Mouse (Mus musculus): ENCODE measurements around the gene Gdf15. TPM values are rescaled to one million over a fixed set of nuclear protein-coding genes. Genes with fewer than 3 reads are reported as not detected.
A peak's percentile ranks its signal among the peaks of the same experiment; 100 is the strongest.

Gdf15 gene
- 0.95 and 1.4 TPM in 2 replicates for polyA plus RNA-seq (2015; fragmentation: Nextera tagmentation; extraction: Ambion mirVana)

DNA sequence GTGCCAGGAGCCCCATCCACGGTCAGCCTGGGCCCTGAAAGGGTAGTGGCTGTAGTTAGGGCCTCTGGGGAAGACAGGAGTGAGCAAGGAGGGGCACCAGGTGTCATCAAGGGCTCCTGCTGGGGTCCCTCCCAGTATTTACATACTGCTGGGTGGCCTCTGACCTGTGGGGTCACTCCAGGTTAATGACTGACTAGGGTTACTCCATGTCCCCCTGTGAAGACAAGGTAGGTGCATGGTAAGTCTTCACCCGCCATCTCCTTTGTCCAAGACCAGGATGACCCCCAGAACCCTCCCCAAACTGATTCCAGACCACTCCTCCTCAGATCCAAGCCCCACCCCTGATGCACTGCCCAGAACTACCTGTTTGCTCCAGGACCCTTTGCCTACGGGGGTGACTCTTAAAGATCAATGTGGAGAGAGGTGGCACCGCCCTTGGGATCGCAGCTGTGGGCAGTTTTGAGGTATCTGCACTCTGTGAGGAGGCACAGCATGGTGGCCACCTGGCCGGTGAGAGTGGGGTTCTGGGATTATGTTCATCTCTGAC is at the start of gene Gdf15:
Gene Gdf15, minus strand, starts transcription at position 111 of the 547 bp plus-strand sequence.
- Histone ChIP-seq H3K4me1 (peaks cover 30% of the 10 kb centered on the region), H3K27ac (no peak within 1 kb of the TSS), H3K9me3 (no peaks in the 10 kb centered on the region), H3K4me2 (peak within 1 kb of the TSS; percentile 84), H3K36me3 (no peaks in the 10 kb centered on the region), H3K27me3 (replicated peaks) (no peaks in the 10 kb centered on the region), H3K9ac (0 out of 2 replicates have a peak within 1 kb of the TSS, but pooled peaks have one; percentile 1), H3K4me3 (replicated peaks) (peak within 1 kb of the TSS; percentile 9; the same call in 1 of the 2 replicates)
- ATAC-seq (ENCODE audit: insufficient read depth, low FRiP score, low read depth), result no peak
- 61% methylated on average over 6 of the region's 6 CpGs for WGBS

GRCm38 (mm10) chr8:70681410-70681809 is 49.2 kb upstream of the Gdf15 start:
- Histone ChIP-seq H3K4me1 (peaks cover 22% of the 10 kb centered on the region), H3K36me3 (peaks cover 4% of the 10 kb centered on the region), H3K9me3 (no peaks in the 10 kb centered on the region), H3K27ac (peak overlapping the region; percentile 49), H3K4me2 (no peak overlapping the region), H3K4me3 (replicated peaks) (no peak overlapping the region), H3K27me3 (replicated peaks) (no peaks in the 10 kb centered on the region), H3K9ac (no peak overlapping the region)
- WGBS, result 67% methylated on average over 3 of the region's 3 CpGs
- 0 out of 2 replicates have a peak, but pooled peaks have one; percentile 36 for ATAC-seq (ENCODE audit: insufficient read depth, low FRiP score, low read depth)

DNA sequence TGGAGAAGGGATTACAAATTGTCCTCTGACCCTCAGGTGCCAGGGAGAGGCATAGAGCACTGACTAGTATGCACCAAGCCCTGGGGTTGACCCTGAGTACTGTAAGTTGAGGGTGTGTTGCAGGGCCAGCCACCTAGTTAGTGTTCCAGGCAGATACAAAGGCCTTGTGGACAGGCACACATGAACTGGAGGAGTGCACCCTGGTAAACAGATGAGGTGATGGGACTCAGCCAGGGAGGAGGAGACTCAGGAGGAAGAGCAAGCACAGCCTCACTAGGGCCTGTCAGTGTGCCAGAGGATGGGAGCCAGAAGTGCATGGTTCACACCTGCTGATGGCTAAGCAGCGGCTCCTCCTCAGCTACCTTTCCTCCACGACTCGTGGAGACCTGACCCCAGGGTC is 47.8 kb upstream of the Gdf15 start:
- H3K9me3 ChIP-seq, result no peaks in the 10 kb centered on the region
- no peak overlapping the region for H3K4me3 ChIP-seq (replicated peaks)
- H3K36me3 ChIP-seq, result peaks cover 4% of the 10 kb centered on the region
- 0 out of 2 replicates have a peak, but pooled peaks have one; percentile 5 for ATAC-seq (ENCODE audit: insufficient read depth, low FRiP score, low read depth)
- H3K27me3 ChIP-seq (replicated peaks), result no peaks in the 10 kb centered on the region
- peaks cover 26% of the 10 kb centered on the region for H3K4me1 ChIP-seq
- no peak overlapping the region for H3K9ac ChIP-seq
- H3K4me2 ChIP-seq, result no peak overlapping the region
- peak overlapping the region; percentile 53; the same call in 1 of the 2 replicates for H3K27ac ChIP-seq
- WGBS, result 63% methylated on average over 3 of the region's 3 CpGs

GRCm38 (mm10) chr8:70679404-70679803 is 47.1 kb upstream of the Gdf15 start:
- peak overlapping the region; percentile 53 for H3K27ac ChIP-seq
- H3K9ac ChIP-seq, result no peak overlapping the region
- no peak for ATAC-seq (ENCODE audit: insufficient read depth, low FRiP score, low read depth)

DNA sequence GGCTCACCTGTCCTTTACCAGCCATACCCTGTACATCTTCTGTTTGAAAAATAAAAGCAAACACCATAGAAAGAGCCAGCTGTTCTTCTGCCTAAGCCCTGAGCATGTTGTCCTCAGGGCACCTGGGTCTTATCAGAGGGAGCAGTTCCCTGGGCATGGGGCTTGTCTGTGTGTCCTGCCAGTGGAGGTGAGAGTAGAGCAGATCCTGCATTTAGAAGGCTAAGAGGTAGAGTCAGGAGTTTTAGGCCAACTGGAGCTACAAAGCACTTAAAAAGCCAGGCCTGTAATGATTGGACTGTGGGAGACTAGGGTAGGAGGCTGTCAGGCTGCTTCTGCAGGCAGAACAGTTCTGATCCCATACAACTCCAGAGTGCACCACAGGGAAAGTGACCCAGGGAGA is 46.4 kb upstream of the Gdf15 start:
- ATAC-seq (ENCODE audit: insufficient read depth, low FRiP score, low read depth), result no peak
- Histone ChIP-seq H3K4me3 (replicated peaks) (no peak overlapping the region), H3K27ac (0 out of 2 replicates have a peak overlapping the region, but pooled peaks have one; percentile 53)

More at GRCm38 (mm10) chr8:70679404-70679803, 47.1 kb upstream of the Gdf15 start:
- H3K36me3 ChIP-seq, result peaks cover 4% of the 10 kb centered on the region
- no peak overlapping the region for H3K4me2 ChIP-seq
- H3K4me1 ChIP-seq, result peaks cover 32% of the 10 kb centered on the region
- H3K27me3 ChIP-seq (replicated peaks), result no peaks in the 10 kb centered on the region
- WGBS, result 85% methylated on average over 4 of the region's 4 CpGs
- H3K9me3 ChIP-seq, result no peaks in the 10 kb centered on the region
- H3K4me3 ChIP-seq (replicated peaks), result no peak overlapping the region

GRCm38 (mm10) chr8:70677451-70678080 is 45.3 kb upstream of the Gdf15 start:
- Histone ChIP-seq H3K27me3 (replicated peaks) (no peaks in the 10 kb centered on the region), H3K4me1 (peaks cover 38% of the 10 kb centered on the region), H3K9me3 (no peaks in the 10 kb centered on the region), H3K4me3 (replicated peaks) (no peak overlapping the region), H3K9ac (no peak overlapping the region), H3K4me2 (no peak overlapping the region), H3K27ac (no peak overlapping the region), H3K36me3 (peaks cover 4% of the 10 kb centered on the region)
- ATAC-seq (ENCODE audit: insufficient read depth, low FRiP score, low read depth), result no peak
- 94% methylated on average over 15 of the region's 15 CpGs for WGBS

More for the DNA sequence above, 46.4 kb upstream of the Gdf15 start:
- Histone ChIP-seq H3K4me1 (peaks cover 38% of the 10 kb centered on the region), H3K9me3 (no peaks in the 10 kb centered on the region), H3K36me3 (peaks cover 4% of the 10 kb centered on the region), H3K4me2 (no peak overlapping the region), H3K27me3 (replicated peaks) (no peaks in the 10 kb centered on the region), H3K9ac (no peak overlapping the region)

DNA sequence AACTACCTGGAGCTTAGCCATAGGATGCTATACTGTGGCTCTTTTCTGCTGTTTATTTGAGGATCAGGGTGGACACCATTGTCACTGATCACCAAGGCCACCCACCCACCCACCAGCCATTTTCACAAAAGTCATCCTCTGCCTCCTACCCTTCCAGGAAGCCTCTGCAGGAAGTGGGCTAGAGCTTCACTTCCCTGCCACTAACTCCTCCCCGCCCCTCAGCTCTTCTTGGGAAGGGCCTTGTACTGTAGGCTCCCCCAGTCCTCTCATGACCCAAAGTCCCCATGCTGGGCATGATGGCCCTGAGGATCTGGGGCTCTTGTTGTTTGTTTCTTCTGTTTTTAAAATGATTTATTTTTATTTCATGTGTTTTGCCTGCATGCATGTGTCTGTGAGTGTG is 43.1 kb upstream of the Gdf15 start:
- H3K27me3 ChIP-seq (replicated peaks), result no peaks in the 10 kb centered on the region
- H3K9ac ChIP-seq, result no peak overlapping the region
- H3K27ac ChIP-seq, result no peak overlapping the region
- H3K4me2 ChIP-seq, result no peak overlapping the region
- H3K9me3 ChIP-seq, result no peaks in the 10 kb centered on the region
- ATAC-seq (ENCODE audit: insufficient read depth, low FRiP score, low read depth), result no peak
- WGBS, result 88% methylated on average over 1 of the region's 1 CpGs
- peaks cover 4% of the 10 kb centered on the region for H3K36me3 ChIP-seq
- no peak overlapping the region for H3K4me3 ChIP-seq (replicated peaks)
- H3K4me1 ChIP-seq, result peaks cover 29% of the 10 kb centered on the region

DNA sequence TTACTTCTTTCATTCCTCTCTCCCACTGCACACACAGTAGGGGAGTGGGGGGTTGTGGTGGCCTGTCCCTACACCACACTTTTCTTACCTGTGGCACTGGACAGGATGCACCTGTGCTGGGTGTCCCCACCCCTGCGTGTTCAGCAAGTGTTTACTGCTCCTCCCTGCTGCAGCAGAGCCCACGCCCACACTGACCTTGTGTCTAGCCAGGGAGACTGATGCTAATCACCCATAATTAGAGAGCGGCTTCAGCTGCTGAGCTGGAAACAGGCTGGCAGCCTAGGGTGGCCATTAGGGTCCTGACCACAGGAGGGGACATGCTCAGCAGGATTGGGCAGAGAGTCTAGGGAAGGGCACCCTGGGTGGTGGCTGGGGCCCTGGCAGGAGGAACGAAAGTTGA is 42.5 kb upstream of the Gdf15 start:
- peaks cover 24% of the 10 kb centered on the region for H3K4me1 ChIP-seq
- peak overlapping the region; percentile 90 for H3K27ac ChIP-seq
- H3K27me3 ChIP-seq (replicated peaks), result no peaks in the 10 kb centered on the region
- ATAC-seq (ENCODE audit: insufficient read depth, low FRiP score, low read depth), result no peak
- H3K9me3 ChIP-seq, result no peaks in the 10 kb centered on the region
- no peak overlapping the region for H3K4me3 ChIP-seq (replicated peaks)
- no peak overlapping the region for H3K9ac ChIP-seq
- H3K36me3 ChIP-seq, result peaks cover 4% of the 10 kb centered on the region
- H3K4me2 ChIP-seq, result peak overlapping the region; percentile 65; the same call in 1 of the 2 replicates
- WGBS, result 67% methylated on average over 4 of the region's 4 CpGs

- H3K27ac ChIP-seq, result peak overlapping the region; percentile 90
- H3K9ac ChIP-seq, result 0 out of 2 replicates have a peak overlapping the region, but pooled peaks have one; percentile 9
- no peaks in the 10 kb centered on the region for H3K27me3 ChIP-seq (replicated peaks)
- H3K36me3 ChIP-seq, result peaks cover 4% of the 10 kb centered on the region
- no peaks in the 10 kb centered on the region for H3K9me3 ChIP-seq
- no peak for ATAC-seq (ENCODE audit: insufficient read depth, low FRiP score, low read depth)
- 71% methylated on average over 3 of the region's 3 CpGs for WGBS
- peak overlapping the region; percentile 54 for H3K4me3 ChIP-seq (replicated peaks)
- peak overlapping the region; percentile 65 for H3K4me2 ChIP-seq
- H3K4me1 ChIP-seq, result peaks cover 23% of the 10 kb centered on the region
These were observed 41.9 kb upstream of the Gdf15 start for GRCm38 (mm10) chr8:70674109-70674508.

DNA sequence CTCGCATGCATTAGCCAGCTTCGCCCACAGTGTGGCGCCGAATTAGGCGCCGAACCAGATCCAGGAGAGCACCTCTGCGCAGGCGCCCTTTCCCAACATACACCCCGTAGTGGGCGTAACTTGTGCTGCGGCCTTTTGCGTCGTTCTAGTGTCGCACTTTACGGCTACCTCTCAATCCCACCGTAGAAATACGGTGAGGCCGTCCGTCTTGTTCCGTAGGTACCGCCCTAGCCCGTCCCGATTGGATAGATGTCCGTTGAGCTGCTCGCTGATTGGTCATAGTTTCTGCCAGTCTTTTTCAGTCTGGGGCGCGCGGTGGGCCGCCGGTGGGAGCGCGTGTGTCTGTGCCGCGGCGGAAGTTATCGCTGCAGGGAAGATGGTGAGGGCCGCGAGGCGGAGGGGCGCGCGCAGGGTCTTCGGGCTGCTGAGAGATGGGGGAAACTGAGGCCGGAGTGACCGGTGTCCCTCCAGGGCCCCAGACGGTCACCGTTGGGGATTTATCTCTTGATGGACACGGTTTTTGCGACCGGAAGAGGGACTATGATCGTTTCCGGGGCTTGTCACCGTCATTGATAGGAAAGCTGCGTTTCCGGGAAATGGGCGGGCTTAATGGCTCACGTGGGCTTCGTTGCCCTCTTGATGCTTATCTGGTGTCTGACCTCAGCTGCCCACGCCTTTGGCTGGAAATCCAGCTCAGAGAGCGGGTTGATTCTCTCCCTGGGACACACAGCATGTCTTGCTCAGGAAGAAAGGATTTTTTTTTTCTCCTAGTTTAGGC is 41.0 kb upstream of the Gdf15 start, which contains the start of gene Lsm4:
Gene Lsm4, plus strand, starts transcription at position 170 of the 778 bp plus-strand sequence.
- Histone ChIP-seq H3K27ac (peak within 1 kb of the TSS; percentile 90), H3K36me3 (peaks cover 4% of the 10 kb centered on the region), H3K4me1 (peaks cover 23% of the 10 kb centered on the region), H3K4me2 (peak within 1 kb of the TSS; percentile 65), H3K4me3 (replicated peaks) (peak within 1 kb of the TSS; percentile 54), H3K9ac (peak within 1 kb of the TSS; percentile 27; the same call in 1 of the 2 replicates), H3K9me3 (no peaks in the 10 kb centered on the region), H3K27me3 (replicated peaks) (no peaks in the 10 kb centered on the region)
- ATAC-seq (ENCODE audit: insufficient read depth, low FRiP score, low read depth), result peak; percentile 95
- under 1% methylated on average over 60 of the region's 60 CpGs for WGBS

GRCm38 (mm10) chr8:70672325-70673078 is 40.2 kb upstream of the Gdf15 start:
- H3K4me1 ChIP-seq, result peaks cover 20% of the 10 kb centered on the region
- H3K27ac ChIP-seq, result peak overlapping the region; percentile 64
- H3K4me2 ChIP-seq, result peak overlapping the region; percentile 55
- no peaks in the 10 kb centered on the region; the same call in 1 of the 2 replicates for H3K36me3 ChIP-seq
- no peaks in the 10 kb centered on the region for H3K9me3 ChIP-seq
- H3K4me3 ChIP-seq (replicated peaks), result peak overlapping the region; percentile 54
- no peaks in the 10 kb centered on the region for H3K27me3 ChIP-seq (replicated peaks)
- WGBS, result 37% methylated on average over 19 of the region's 19 CpGs
- H3K9ac ChIP-seq, result peak overlapping the region; percentile 27; the same call in 1 of the 2 replicates
- no peak for ATAC-seq (ENCODE audit: insufficient read depth, low FRiP score, low read depth)
